Mouse (Mus musculus): ENCODE data around the gene Arhgap20. TPM values are rescaled to one million over a fixed set of nuclear protein-coding genes. Genes with fewer than 3 reads are reported as not detected.

Gene Arhgap20
- polyA plus RNA-seq, 1 experiment from 2014 or later: 1.7 TPM

DNA sequence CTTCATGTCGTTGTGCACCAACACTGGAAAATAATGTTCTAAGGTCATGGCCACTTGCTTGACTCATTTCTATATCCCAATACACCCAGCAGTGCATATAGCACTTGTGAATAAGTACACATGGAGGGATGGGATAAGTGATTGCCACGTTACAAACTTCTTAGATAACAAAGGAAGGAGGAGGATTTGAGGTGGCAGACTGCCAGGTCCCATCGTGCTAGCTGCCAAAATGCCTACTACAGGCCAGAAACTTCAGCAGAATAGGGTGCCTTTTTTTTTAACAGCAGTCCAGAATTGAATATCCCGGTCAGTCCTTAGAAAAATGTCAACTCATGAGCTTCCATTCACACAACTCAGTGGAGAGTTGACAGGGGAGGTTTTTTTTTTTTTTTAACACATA lies 78.1 kb downstream of the Arhgap20 start:
- no peaks in the 10 kb centered on the region for H3K9me3 ChIP-seq (ENCODE audit: control insufficient read depth, low read length)
- H3K36me3 ChIP-seq (ENCODE audit: control insufficient read depth, insufficient read depth, low read length): no peaks in the 10 kb centered on the region
- no peak overlapping the region for H3K27ac ChIP-seq (ENCODE audit: low read length)
- H3K4me2 ChIP-seq (ENCODE audit: low read depth, low read length): no peak overlapping the region
- H3K4me1 ChIP-seq (ENCODE audit: control insufficient read depth, insufficient read depth, low read length): no peaks in the 10 kb centered on the region
- no peak overlapping the region for H3K4me3 ChIP-seq (ENCODE audit: low read length)
- no peak for ATAC-seq
- H3K9ac ChIP-seq (ENCODE audit: low read depth, low read length): no peak overlapping the region
- 46% methylated on average over 4 of the region's 4 CpGs for WGBS
- no peaks in the 10 kb centered on the region for H3K27me3 ChIP-seq (replicated peaks; ENCODE audit: control insufficient read depth, insufficient read depth, low read length)

DNA sequence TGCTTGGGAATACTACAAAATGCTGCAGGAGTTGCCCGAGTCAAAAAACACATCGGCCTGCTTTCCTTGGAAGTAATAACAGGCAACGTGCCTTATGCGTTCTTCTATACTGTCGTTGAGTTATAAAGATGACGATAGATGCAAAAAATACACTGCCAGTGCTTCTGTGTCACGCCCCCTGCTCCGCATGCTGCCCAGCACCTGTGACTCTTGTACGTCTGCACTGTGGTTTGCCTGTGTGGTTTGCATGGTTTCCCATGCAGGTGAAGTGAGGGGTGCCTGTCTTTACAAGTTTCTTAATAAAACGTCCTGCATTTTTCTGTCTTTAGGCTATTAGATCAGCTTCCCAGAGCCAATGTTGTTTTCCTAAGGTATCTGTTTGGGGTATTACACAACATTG lies 80.7 kb downstream of the Arhgap20 start:
- no peaks in the 10 kb centered on the region for H3K9me3 ChIP-seq (ENCODE audit: control insufficient read depth, low read length)
- H3K27ac ChIP-seq (ENCODE audit: low read length): no peak overlapping the region
- H3K27me3 ChIP-seq (replicated peaks; ENCODE audit: control insufficient read depth, insufficient read depth, low read length): no peaks in the 10 kb centered on the region
- H3K9ac ChIP-seq (ENCODE audit: low read depth, low read length): no peak overlapping the region
- no peak overlapping the region for H3K4me3 ChIP-seq (ENCODE audit: low read length)
- no peaks in the 10 kb centered on the region for H3K36me3 ChIP-seq (ENCODE audit: control insufficient read depth, insufficient read depth, low read length)
- ATAC-seq: no peak
- 91% methylated on average over 10 of the region's 10 CpGs for WGBS
- H3K4me2 ChIP-seq (ENCODE audit: low read depth, low read length): no peak overlapping the region
- no peaks in the 10 kb centered on the region for H3K4me1 ChIP-seq (ENCODE audit: control insufficient read depth, insufficient read depth, low read length)

DNA sequence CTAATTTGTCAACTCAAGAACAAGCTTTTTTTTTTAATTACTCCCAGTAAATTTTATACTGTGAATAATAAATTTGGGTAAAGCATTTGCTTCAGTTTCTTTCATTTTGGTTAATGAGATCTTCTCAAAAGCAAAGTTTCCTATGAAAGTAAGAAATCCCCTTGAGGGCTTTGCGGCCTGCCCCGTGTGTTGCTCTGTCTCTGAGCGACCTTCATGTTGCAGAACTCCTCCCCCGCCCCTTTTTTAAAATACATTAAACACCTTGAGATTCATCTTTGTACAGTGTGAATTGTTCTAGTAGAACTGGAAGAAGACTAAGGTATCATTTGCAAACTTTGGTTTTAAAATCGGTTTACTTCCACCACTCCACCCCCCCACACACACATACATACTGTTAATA lies 88.6 kb downstream of the Arhgap20 start:
- no peak overlapping the region for H3K9ac ChIP-seq (ENCODE audit: low read depth, low read length)
- 93% methylated on average over 5 of the region's 5 CpGs for WGBS

DNA sequence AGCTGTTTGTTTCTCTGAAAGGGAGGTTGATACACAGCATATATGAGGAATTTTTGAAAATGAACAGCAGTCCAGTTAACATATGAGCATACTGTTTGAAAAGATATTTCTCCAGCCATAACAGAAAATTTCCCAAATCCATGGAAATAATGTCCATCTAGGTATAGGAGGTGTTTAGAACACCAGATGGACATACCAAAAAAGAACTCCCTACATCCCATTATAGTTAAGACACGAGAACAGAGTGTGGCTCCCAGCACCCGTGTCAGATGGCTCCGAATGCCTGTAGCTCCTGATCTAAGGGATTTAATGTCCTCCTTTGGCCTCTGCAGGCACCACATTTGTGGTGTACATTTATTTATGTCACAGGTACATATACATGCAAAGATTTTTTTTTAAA lies 99.1 kb downstream of the Arhgap20 start:
- WGBS: 85% methylated on average over 3 of the region's 3 CpGs
- H3K9ac ChIP-seq (ENCODE audit: low read depth, low read length): no peak overlapping the region
- no peak for ATAC-seq
- H3K36me3 ChIP-seq (ENCODE audit: control insufficient read depth, insufficient read depth, low read length): no peaks in the 10 kb centered on the region
- no peaks in the 10 kb centered on the region for H3K9me3 ChIP-seq (ENCODE audit: control insufficient read depth, low read length)
- no peak overlapping the region for H3K4me2 ChIP-seq (ENCODE audit: low read depth, low read length)
- H3K4me3 ChIP-seq (ENCODE audit: low read length): no peak overlapping the region
- H3K27me3 ChIP-seq (replicated peaks; ENCODE audit: control insufficient read depth, insufficient read depth, low read length): no peaks in the 10 kb centered on the region
- H3K4me1 ChIP-seq (ENCODE audit: control insufficient read depth, insufficient read depth, low read length): no peaks in the 10 kb centered on the region
- H3K27ac ChIP-seq (ENCODE audit: low read length): no peak overlapping the region

More for the DNA sequence above, 88.6 kb downstream of the Arhgap20 start:
- no peak overlapping the region for H3K27ac ChIP-seq (ENCODE audit: low read length)
- no peaks in the 10 kb centered on the region for H3K27me3 ChIP-seq (replicated peaks; ENCODE audit: control insufficient read depth, insufficient read depth, low read length)
- no peaks in the 10 kb centered on the region for H3K9me3 ChIP-seq (ENCODE audit: control insufficient read depth, low read length)
- no peak overlapping the region for H3K4me3 ChIP-seq (ENCODE audit: low read length)
- H3K4me2 ChIP-seq (ENCODE audit: low read depth, low read length): no peak overlapping the region
- no peaks in the 10 kb centered on the region for H3K36me3 ChIP-seq (ENCODE audit: control insufficient read depth, insufficient read depth, low read length)
- no peaks in the 10 kb centered on the region for H3K4me1 ChIP-seq (ENCODE audit: control insufficient read depth, insufficient read depth, low read length)
- no peak for ATAC-seq

DNA sequence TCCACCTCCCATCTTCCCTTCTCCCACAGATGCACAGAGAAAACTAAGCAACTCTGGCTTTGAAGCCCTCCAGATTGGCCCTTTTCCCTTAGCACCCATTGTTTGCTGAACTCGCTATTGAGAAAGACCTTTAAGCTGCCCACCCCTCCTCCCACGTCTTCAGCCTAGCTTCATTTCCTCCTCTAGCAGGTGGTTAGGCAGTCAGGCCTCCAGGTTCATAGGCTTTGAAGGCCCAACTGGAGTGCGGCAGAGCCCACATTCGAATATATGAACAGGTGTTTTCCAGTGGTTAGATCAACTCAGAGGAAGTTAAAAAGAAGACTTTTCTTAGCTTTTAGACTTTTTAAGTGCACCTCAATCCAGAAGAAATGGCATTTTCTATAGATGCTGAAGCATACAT lies 101.5 kb downstream of the Arhgap20 start:
- Histone ChIP-seq H3K9me3 (ENCODE audit: control insufficient read depth, low read length) (peaks cover 4% of the 10 kb centered on the region; the same call in 1 of the 2 replicates), H3K27ac (ENCODE audit: low read length) (no peak overlapping the region), H3K4me3 (ENCODE audit: low read length) (no peak overlapping the region), H3K9ac (ENCODE audit: low read depth, low read length) (no peak overlapping the region), H3K36me3 (ENCODE audit: control insufficient read depth, insufficient read depth, low read length) (no peaks in the 10 kb centered on the region), H3K4me2 (ENCODE audit: low read depth, low read length) (no peak overlapping the region), H3K4me1 (ENCODE audit: control insufficient read depth, insufficient read depth, low read length) (no peaks in the 10 kb centered on the region), H3K27me3 (replicated peaks; ENCODE audit: control insufficient read depth, insufficient read depth, low read length) (no peaks in the 10 kb centered on the region)
- WGBS: 61% methylated on average over 4 of the region's 4 CpGs
- no peak for ATAC-seq

DNA sequence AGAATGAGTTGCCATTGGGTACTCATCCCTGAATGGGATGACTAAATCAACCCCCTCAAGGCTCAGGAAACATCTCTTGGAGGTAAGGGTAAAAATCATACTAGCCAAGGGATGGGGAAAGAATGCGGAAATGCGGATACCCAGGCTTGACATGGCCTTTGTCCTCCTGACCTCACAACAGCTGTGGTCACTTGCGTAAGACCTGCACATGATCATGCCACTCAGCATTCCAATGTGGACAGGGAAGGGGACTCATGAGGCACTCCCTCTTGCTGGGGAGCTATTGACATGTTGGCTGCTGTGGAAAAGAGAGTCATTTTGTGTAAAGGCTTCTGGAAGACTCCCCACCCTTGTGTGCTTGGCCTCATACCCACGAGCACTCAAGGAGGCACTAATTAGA lies 103.9 kb downstream of the Arhgap20 start:
- H3K36me3 ChIP-seq (ENCODE audit: control insufficient read depth, insufficient read depth, low read length): no peaks in the 10 kb centered on the region
- no peak for ATAC-seq
- WGBS: 92% methylated on average over 4 of the region's 4 CpGs
- no peaks in the 10 kb centered on the region for H3K4me1 ChIP-seq (ENCODE audit: control insufficient read depth, insufficient read depth, low read length)
- no peak overlapping the region for H3K27ac ChIP-seq (ENCODE audit: low read length)
- H3K9ac ChIP-seq (ENCODE audit: low read depth, low read length): no peak overlapping the region
- peaks cover 4% of the 10 kb centered on the region; the same call in 1 of the 2 replicates for H3K9me3 ChIP-seq (ENCODE audit: control insufficient read depth, low read length)
- no peaks in the 10 kb centered on the region for H3K27me3 ChIP-seq (replicated peaks; ENCODE audit: control insufficient read depth, insufficient read depth, low read length)
- no peak overlapping the region for H3K4me3 ChIP-seq (ENCODE audit: low read length)
- H3K4me2 ChIP-seq (ENCODE audit: low read depth, low read length): no peak overlapping the region

DNA sequence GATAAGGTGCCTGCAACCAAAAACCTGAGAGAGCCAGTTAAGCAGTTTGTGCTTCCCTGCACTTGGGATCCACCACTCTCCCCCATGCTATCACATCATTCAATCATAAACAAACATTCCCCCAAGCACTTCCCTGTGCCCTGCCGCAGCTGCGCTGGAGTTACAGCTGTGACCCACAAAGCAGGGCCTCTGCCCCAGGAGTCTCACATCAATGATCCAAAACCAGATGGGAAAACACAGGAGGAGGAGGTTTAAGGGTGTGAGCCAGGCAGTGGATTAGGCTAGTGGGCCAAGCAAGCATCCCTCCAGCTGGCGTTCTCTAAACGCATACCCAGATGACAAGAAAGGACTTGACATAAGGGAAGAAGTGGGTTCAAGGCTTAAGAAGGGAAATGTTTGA lies 109.2 kb downstream of the Arhgap20 start:
- Histone ChIP-seq H3K4me2 (ENCODE audit: low read depth, low read length) (no peak overlapping the region), H3K27ac (ENCODE audit: low read length) (no peak overlapping the region), H3K4me1 (ENCODE audit: control insufficient read depth, insufficient read depth, low read length) (no peaks in the 10 kb centered on the region), H3K27me3 (replicated peaks; ENCODE audit: control insufficient read depth, insufficient read depth, low read length) (no peaks in the 10 kb centered on the region), H3K4me3 (ENCODE audit: low read length) (no peak overlapping the region), H3K9ac (ENCODE audit: low read depth, low read length) (no peak overlapping the region), H3K9me3 (ENCODE audit: control insufficient read depth, low read length) (peaks cover 4% of the 10 kb centered on the region; the same call in 1 of the 2 replicates), H3K36me3 (ENCODE audit: control insufficient read depth, insufficient read depth, low read length) (no peaks in the 10 kb centered on the region)
- no peak for ATAC-seq
- 30% methylated on average over 4 of the region's 4 CpGs for WGBS

DNA sequence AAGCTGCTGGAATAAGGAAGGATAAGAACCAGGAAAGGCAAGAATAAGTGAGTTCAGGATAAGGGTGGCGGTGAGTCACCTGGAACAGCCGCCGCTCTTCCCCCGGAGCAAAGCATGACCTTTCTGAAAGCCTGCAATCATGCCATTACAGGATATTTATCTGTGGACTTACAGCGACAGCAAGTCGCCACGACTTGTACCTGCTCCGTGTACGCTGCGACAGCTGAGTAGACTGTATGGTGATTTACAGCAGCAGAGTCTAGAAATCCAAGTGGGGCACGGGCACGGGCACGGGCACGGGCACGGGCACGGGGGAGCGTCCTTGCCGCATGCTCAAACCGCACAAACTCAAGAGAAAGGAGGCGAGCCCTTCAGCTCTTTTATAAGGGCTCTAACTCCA lies 110.4 kb downstream of the Arhgap20 start:
- ATAC-seq: 0 out of 2 replicates have a peak, but pooled peaks have one; percentile 31
- WGBS: 66% methylated on average over 20 of the region's 20 CpGs

DNA sequence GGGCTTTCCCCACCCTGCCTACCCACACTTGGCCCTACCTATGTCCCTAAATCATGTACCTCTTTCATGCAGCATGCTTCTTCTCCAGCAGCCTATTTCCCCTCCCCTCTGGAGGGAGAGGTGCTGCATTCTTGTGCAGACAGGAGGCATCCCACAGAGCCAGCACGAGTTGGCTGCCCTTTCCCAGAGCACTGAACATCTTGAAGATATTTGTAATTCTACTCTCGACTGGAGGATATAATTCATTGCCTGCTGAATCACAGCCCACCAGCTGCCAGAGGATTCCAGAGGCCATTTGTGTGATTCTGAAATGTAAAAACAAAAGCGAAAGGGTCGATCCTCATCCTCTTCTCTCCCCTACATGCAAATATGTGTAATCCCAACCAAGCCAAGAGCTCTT lies 116.2 kb downstream of the Arhgap20 start:
- Histone ChIP-seq H3K4me2 (ENCODE audit: low read depth, low read length) (no peak overlapping the region), H3K4me3 (ENCODE audit: low read length) (no peak overlapping the region), H3K36me3 (ENCODE audit: control insufficient read depth, insufficient read depth, low read length) (no peaks in the 10 kb centered on the region), H3K9me3 (ENCODE audit: control insufficient read depth, low read length) (no peaks in the 10 kb centered on the region), H3K27me3 (replicated peaks; ENCODE audit: control insufficient read depth, insufficient read depth, low read length) (no peaks in the 10 kb centered on the region), H3K4me1 (ENCODE audit: control insufficient read depth, insufficient read depth, low read length) (peaks cover 3% of the 10 kb centered on the region; the same call in 1 of the 2 replicates), H3K27ac (ENCODE audit: low read length) (no peak overlapping the region), H3K9ac (ENCODE audit: low read depth, low read length) (no peak overlapping the region)
- WGBS: 29% methylated on average over 4 of the region's 4 CpGs
- ATAC-seq: no peak

More for the DNA sequence above, 110.4 kb downstream of the Arhgap20 start:
- Histone ChIP-seq H3K4me1 (ENCODE audit: control insufficient read depth, insufficient read depth, low read length) (no peaks in the 10 kb centered on the region), H3K9me3 (ENCODE audit: control insufficient read depth, low read length) (peaks cover 4% of the 10 kb centered on the region; the same call in 1 of the 2 replicates), H3K27me3 (replicated peaks; ENCODE audit: control insufficient read depth, insufficient read depth, low read length) (no peaks in the 10 kb centered on the region), H3K4me2 (ENCODE audit: low read depth, low read length) (0 out of 2 replicates have a peak overlapping the region, but pooled peaks have one; percentile 19), H3K36me3 (ENCODE audit: control insufficient read depth, insufficient read depth, low read length) (no peaks in the 10 kb centered on the region), H3K27ac (ENCODE audit: low read length) (no peak overlapping the region), H3K4me3 (ENCODE audit: low read length) (no peak overlapping the region), H3K9ac (ENCODE audit: low read depth, low read length) (no peak overlapping the region)

DNA sequence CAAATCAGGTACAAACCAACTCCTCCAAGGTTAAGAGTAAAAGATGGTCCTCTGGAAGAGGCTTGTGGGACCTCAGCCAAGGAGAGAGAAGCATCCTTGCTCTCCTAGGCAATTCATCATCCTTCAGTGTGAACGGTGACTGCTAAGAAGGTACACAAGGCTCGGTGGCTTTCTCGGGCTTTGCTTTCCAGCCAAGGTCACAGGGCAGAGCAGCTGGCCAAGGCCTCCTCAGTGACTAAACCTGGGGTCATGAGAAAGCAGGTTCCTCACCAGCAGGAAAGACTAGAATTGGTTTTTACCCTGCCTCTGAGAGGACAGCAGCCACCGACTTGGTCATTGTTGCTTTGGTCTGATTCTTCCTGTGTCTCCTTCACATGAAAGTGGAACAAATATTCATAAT lies 116.7 kb downstream of the Arhgap20 start:
- peaks cover 3% of the 10 kb centered on the region; the same call in 1 of the 2 replicates for H3K4me1 ChIP-seq (ENCODE audit: control insufficient read depth, insufficient read depth, low read length)
- no peak for ATAC-seq

More for the DNA sequence above, 116.7 kb downstream of the Arhgap20 start:
- Histone ChIP-seq H3K27ac (ENCODE audit: low read length) (no peak overlapping the region), H3K36me3 (ENCODE audit: control insufficient read depth, insufficient read depth, low read length) (no peaks in the 10 kb centered on the region), H3K4me2 (ENCODE audit: low read depth, low read length) (no peak overlapping the region), H3K9ac (ENCODE audit: low read depth, low read length) (no peak overlapping the region), H3K27me3 (replicated peaks; ENCODE audit: control insufficient read depth, insufficient read depth, low read length) (no peaks in the 10 kb centered on the region), H3K4me3 (ENCODE audit: low read length) (no peak overlapping the region), H3K9me3 (ENCODE audit: control insufficient read depth, low read length) (no peaks in the 10 kb centered on the region)
- WGBS: 47% methylated on average over 4 of the region's 4 CpGs

All from intestine, embryonic 16.5 days (tissue).